In genomic region chr11:49707834-49708233, GRCm38 (mm10) we compare ENCODE assay signal across 39 mouse cellular contexts. TPM values are rescaled to one million over a fixed set of nuclear protein-coding genes. Genes with fewer than 3 reads are reported as not detected.
"Had no signal": no experiment of that assay in that cellular context is flagged by ENCODE, and none has a peak within 500 bp of the region (broad histone marks: within the 10 kb centered on the region; RNA-seq: fewer than 3 reads in every experiment).

No protein-coding gene starts in this region.

- H3K27me3 ChIP-seq: heart, embryonic 12.5 days; hindbrain, embryonic 13.5 days; hindbrain, embryonic 15.5 days; kidney, embryonic 15.5 days; limb, embryonic 13.5 days; limb, embryonic 15.5 days had no signal

- H3K27ac ChIP-seq: heart, embryonic 10.5 days; hindbrain, embryonic 13.5 days; hindbrain, embryonic 15.5 days; hindbrain, postnatal 0 days; kidney, embryonic 15.5 days; kidney, postnatal 0 days; limb, embryonic 13.5 days; limb, embryonic 15.5 days; liver, embryonic 14.5 days had no signal

- DNase-seq: gastrocnemius, postnatal 14 days; gastrocnemius, postnatal 36 days; heart, adult 18-20 months; heart, postnatal 14 days; heart, postnatal 36 days; kidney, adult 11 months; kidney, adult 2 months; kidney, adult 9 months; kidney, postnatal 14 days; kidney, postnatal 36 days; layer of hippocampus, adult 9-11 months; layer of hippocampus, postnatal 36 days; left cerebral cortex, postnatal 4 days; lung, adult 18-20 months had no signal

- H3K9ac ChIP-seq: heart, embryonic 12.5 days; hindbrain, embryonic 13.5 days; hindbrain, embryonic 15.5 days; kidney, embryonic 15.5 days; limb, embryonic 13.5 days; limb, embryonic 15.5 days; liver, embryonic 14.5 days had no signal

- H3K9me3 ChIP-seq: heart, embryonic 10.5 days; heart, embryonic 12.5 days; hindbrain, embryonic 13.5 days; hindbrain, embryonic 15.5 days; kidney, embryonic 15.5 days; limb, embryonic 13.5 days; limb, embryonic 15.5 days had no signal

- H3K4me3 ChIP-seq: heart, embryonic 10.5 days; heart, embryonic 12.5 days; hindbrain, embryonic 13.5 days; hindbrain, embryonic 15.5 days; kidney, embryonic 15.5 days; limb, embryonic 13.5 days; limb, embryonic 15.5 days had no signal

RNA-seq across cellular contexts. Expression of gene Scgb3a1, which starts 44.4 kb away (rescaled TPM):
- total RNA-seq: gastrocnemius, adult 18-20 months; gastrocnemius, adult 8-10 months; gastrocnemius, postnatal 14 days; gastrocnemius, postnatal 36 days; hematopoietic stem cell, adult 5-6 weeks; hindbrain, postnatal 0 days; layer of hippocampus, adult 18-20 months; layer of hippocampus, postnatal 14 days; layer of hippocampus, postnatal 36 days; left cerebral cortex, adult 18-20 months; left cerebral cortex, adult 8-10 months; left cerebral cortex, postnatal 10 days; left cerebral cortex, postnatal 4 days; liver, adult 2 months had no signal
- polyA plus RNA-seq: gonadal fat pad, adult 2 months; hindbrain, embryonic 11.5 days; hindbrain, embryonic 13.5 days; intestine, embryonic 14.5 days; intestine, embryonic 16.5 days; kidney, adult 2 months; kidney, embryonic 15.5 days; kidney, postnatal 0 days; limb, embryonic 11.5 days; limb, embryonic 13.5 days; limb, embryonic 15.5 days; liver, embryonic 14.5 days; liver, embryonic 16.5 days had no signal
